Mouse (Mus musculus) lung, postnatal 0 days (tissue): Measurements from ENCODE around the gene Cap1.

Source experiments
- CTCF ChIP-seq: IDR thresholded peaks from 2 replicates; pipeline ENCODE4 v1.5.1; 2016; ENCODE audit warnings: antibody characterized with exemption, mild to moderate bottlenecking
- EP300 ChIP-seq: IDR thresholded peaks from 2 replicates; pipeline ENCODE4 v1.6.1; 2016; ENCODE audit warnings: antibody characterized with exemption, mild to moderate bottlenecking, control low read depth

DNA sequence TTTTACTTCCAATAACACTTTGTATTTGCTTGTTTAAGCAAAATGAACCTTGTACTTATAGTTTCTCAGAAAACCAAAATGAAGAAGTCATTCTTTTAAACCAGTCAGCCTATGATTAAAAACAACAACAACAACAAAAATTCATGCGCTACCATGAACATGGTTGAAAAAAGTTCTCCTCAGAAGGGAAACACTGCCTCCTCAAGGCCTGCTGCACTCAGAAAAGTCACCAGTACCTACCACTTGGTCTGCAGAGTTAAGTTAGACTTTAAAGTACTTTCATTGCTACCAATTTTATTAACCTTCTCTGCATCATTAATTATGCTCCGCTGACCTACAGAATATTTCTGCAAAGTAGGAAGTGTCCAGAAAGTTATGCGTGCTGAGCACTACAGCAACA, 2.6 kb downstream of the Cap1 start:
- TF ChIP-seq CTCF (0 out of 2 replicates have a peak, but pooled peaks have one; percentile 26), EP300 (no peak)
